Mouse (Mus musculus) thymus, postnatal 4 days (tissue): ENCODE data around the gene Gfm2.
"Not testable (repeated sequence)": the region's sequence is repeated elsewhere in the genome, so short reads cannot be mapped to it uniquely, and the experiment has no call there.

Source experiments
- DNase-seq: peaks from one replicate; pipeline ENCODE4 v3.0.0; 2021

Gene Gfm2

DNA sequence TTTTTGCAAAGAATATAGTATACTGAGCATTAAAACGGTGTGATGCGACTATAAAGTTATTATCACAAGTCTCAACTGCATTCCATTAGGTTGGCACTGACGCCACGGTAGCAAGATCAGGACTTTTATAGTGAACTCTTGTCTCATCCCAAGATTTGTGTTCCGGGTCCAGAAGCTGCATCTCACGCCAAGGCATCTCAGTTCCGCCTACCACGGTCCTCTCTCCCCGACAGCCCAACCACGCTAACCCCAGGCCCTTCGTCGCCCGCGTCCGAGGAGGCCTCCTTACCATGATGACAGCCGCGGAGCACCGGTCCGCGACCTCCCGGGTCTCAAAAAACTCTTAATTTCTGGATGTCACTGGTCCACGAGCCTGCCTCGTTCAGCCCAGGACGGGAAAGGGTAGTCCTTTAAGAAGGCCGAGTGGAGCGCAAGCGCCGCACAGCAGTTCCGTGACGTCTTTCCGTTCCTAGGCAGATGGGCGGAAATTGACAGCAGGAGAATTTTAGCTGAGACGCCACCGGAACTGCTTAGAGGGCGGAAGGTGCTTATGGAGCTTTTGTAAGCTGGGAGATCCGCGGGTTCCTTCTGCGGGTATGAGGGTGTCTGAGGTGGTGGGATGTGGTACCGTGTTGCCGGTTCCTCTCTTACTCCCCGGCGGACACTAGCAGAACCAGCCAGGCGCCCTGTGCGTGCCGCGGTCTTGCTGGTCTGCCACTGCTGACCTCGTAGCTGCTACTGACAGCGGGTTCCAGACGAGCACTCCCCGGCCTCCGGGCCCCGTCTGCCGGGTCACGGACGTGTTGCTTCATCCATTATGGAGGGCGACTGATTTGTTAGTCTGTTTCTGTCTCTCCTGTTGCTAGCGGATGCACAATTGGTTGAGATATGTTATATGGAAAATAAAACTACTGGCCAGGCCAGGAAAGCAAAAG lies at the start of gene Gfm2, which contains the start of gene Nsa2:
Gene Gfm2, plus strand, starts transcription at position 472 of the 935 bp plus-strand sequence.
Gene Nsa2, minus strand, starts transcription at position 472 of the 935 bp plus-strand sequence.
- DNase-seq: peak; percentile 85

DNA sequence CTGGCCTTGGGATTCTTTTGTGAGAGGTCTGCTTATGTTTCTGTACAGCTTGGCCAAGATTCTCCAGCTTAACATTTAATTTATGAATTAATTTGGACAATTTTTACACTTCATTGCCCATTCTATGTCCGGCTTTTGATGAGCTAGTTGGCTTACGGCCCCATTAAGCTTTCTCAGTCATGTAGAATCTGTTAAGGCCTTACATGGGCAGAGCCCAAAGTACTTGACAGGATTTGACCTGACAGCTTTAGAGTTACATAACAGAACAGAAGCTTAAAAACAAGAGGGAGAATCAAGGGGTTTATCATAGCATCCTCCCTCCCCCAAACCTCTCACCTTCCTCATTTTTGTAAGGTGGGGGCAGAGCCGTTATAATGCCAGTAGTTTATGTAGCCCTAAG lies 49.6 kb upstream of the Gfm2 start:
- DNase-seq: no peak

DNA sequence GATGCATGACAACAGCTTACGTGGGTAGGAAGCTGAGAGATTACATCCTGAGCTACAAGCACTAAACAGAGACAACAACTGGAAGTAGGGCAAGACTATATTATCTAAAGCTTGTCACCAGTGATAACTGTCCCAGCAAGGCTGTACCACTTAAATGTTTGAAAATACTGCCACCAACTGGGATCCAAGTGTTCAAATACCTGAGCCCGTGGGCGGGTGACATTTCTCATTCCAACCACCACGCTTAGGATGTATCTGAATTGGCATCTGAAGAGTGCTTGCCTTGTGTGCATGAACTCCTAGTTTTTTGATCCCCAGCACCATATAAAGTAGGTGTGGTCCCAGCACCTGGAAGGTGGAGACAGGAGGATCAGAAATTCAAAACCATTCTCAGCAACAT lies 42.0 kb upstream of the Gfm2 start:
- no peak for DNase-seq

DNA sequence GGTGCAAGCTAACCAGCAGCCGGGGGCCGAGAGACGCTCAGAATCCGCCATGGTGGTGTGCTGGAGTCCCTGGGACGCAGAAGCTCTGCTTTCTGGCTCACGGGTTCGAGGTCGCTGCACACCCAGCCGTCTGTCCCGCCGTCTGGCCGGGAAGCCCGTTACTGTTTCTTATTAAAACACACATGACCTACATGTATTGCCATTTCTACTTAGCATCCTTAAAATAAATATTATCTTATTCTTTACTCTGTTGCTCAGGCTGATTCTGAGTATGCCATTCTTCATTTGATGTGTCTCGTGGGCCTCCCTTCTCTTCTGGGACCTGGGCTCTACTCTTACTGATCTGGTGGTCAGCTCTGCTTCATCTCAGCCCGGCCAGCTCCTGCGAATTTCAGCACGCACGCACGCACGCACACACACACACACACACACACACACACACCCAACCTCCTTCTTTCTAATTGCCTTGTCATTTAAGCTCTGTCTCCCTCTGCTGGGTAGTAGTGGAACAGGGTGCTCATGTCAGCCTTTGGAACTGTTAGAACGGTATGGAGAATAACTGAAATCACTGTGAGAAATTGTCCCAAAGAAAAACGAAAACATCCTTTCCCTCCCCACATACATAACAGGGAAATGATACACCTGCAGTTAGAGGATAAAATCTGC lies 38.4 kb upstream of the Gfm2 start, which contains the start of gene Gm6169:
Gene Gm6169, minus strand, starts transcription at position 51 of the 666 bp plus-strand sequence.
- peak; percentile 45 for DNase-seq

- no peak for DNase-seq
Observed at GRCm38 (mm10) chr13:97104996-97105395, 32.7 kb upstream of the Gfm2 start.

DNA sequence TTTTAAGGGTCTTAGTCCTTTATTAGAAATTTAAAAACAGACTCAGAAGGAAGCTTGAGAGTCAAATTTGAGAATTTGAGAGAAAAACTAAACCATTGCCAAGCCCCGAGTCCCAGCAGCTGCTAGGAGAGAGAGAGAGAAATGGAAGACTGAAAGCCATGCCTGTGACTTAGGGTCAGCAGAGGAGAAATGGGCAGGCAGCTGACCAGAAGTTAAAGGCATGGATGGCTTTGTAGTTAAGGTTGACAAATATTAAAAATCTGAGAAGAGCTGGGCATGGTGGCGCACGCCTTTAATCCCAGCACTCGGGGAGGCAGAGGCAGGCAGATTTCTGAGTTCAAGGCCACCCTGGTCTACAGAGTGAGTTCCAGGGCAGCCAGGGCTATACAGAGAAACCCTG lies 30.0 kb upstream of the Gfm2 start:
- not testable (repeated sequence) for DNase-seq

- no peak for DNase-seq
Observed at GRCm38 (mm10) chr13:97109046-97109445, 28.7 kb upstream of the Gfm2 start.

GRCm38 (mm10) chr13:97121341-97121740 lies 16.4 kb upstream of the Gfm2 start:
- no peak for DNase-seq

GRCm38 (mm10) chr13:97129654-97130053 lies 8.1 kb upstream of the Gfm2 start:
- not testable (repeated sequence) for DNase-seq

- DNase-seq: not testable (repeated sequence)
Observed at GRCm38 (mm10) chr13:97130413-97130812, 7.3 kb upstream of the Gfm2 start.

DNA sequence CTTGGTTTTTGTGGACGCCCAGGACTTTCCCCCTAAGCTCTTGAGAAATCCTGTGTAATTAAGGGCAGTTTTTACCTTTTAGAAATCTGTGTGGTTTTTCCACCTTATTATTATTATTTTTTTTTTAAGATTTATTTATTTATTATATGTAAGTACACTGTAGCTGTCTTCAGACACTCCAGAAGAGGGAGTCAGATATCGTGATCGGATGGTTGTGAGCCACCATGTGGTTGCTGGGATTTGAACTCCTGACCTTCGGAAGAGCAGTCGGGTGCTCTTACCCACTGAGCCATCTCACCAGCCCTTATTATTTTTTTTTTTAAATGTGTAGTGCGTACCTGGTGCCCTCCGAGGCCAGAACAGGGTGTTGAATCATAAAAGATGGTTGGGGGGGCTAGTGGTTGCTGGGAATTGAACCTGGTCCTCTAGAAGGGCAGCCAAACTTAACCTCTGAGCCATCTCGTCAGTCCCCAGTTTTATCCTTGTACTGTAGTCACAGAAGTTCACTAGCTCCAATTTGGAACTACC lies 731 bp downstream of the Gfm2 start:
- DNase-seq: not testable (repeated sequence)

DNA sequence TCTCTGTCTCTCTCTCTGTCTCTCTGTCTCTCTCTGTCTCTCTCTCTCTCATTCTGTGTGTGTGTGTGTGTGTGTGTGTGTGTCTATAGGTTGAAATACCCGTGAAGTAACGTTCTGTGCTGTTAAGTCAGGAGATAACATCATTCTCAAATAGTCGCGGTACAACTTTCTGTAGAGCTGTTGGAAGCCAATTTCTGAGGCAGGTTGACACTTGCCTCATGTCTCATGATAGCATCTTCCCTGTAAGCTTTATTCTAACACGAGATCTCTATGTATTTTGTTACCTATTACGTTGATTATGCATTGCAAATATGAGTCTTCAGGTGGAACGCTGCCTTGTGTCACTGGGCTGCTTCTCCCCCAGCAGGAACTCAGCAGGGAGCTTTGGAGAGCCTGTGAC lies 4.6 kb downstream of the Gfm2 start:
- DNase-seq: no peak

DNA sequence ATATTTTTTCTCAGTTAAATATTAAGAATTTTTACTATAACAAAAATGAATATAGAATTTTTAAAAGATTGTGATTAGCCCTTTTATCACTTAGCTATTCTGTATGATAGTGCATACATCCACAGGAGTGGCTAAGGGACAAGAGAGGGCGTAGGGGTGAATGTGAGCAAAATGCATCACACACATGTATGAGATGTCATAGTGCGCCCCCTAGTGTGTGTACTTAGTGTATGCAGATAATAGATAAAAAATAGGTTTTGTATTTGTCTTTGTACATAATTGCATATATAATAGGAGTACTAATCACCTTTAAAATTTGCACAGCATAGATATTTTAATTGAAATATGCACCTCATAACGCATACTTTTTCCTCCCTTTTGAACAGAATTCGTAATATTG lies 8.1 kb downstream of the Gfm2 start:
- peak; percentile 77 for DNase-seq

DNA sequence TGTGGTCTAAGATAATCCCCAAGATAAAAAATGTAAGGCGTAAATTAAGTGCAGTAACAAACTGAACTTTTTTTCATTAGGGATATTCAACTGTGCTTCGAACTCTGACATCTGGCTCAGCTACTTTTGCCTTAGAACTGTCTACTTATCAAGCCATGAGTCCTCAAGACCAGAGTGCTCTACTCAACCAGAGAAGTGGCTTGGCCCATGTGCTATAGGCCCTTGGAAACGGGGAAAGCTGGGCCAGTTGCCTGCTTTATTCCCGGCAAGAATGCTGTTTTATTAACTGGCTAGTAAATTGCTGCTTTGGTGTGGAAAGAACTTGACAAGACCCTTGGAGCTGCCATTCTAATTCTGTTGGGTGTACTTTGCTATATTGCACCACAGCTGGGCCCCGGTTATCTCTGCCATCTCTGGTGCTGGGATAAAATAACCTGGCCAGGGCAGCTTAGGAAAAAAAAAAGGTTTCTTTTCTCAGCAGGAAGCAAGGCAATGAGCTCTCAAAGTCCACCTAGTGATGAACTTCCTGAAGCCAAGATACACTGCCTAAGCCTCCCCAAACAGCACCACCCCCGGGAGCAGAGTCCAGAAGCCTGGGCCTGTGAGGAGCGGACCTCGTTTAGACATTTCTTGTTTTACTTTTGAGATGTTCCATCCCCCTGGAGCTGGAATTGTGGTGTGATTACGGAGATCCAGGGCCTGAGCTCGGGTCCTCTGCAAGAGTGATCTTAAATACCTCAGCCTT lies 38.0 kb downstream of the Gfm2 start:
- no peak for DNase-seq

- DNase-seq: no peak
Observed at GRCm38 (mm10) chr13:97176731-97177130, 39.0 kb downstream of the Gfm2 start.

DNA sequence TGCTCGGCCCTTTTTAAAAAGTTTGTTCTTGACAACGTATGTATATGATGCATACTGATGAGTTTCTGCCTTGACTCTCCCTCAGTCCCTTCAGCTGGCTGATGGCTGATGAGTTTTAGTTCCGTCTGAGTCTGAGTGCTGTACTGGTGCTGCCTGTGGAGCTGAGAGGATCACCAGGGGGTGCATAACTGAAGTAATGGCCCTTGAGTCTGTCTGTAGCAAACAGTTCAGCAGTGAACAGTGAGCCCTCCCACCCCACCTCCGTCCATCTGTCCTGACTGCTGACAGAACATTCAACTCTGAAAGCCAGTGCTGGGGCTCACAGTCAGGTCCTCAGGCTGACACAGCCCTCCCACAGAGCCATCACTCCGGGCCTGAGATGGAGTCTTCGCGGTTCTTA lies 41.2 kb downstream of the Gfm2 start:
- no peak for DNase-seq

DNA sequence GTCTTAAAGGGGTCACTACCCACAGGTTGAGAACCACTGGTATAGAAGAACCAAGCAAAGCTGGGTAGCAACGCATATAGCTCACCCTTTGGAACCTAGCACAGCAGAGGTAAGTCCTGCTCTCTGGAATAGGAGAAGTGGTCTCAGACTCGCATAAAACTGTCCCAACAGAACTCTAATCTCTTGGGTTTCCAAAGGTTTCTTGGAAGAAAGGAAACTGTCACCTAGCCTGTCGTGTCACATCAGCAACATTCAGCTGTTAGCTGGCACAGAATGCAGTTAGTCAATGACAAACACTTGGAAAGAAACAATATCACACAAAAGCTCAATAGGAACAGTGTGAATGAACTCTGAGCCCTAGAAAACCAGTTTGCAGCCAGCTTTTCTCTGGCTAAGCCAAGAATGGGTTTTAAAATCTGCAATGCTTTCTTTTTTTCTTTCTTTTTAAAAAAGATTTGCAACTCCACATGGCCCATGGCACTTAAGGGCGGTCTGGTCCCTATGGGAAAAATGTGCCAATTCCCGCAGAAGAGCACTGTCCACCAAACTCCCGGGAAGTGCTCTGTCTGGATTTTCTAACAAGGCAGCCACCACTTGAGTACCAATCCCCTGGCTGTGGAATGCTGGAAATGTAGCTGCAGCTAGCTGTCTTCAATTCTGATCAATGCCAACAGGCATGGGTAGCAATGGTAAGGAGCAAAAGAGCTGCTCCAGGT lies 42.5 kb downstream of the Gfm2 start:
- DNase-seq: no peak

DNA sequence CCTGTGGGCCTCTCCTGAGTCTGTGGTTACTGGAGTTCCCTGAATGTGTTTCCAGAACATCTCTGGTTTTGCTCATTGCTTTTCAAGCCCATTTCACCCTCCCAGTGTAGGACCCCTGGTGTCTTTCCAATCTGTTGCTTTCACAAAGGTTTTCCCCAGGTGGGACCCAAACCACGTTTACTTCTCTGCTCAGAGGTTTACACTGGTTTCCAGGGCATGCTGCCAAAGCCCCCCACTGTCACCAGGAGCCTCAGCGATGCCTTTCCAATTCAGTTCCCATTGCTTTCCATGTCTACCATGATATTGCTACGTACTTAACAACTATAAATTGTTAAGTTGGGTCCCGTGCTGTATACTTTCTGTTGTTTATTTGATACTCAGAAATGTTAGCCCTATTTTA lies 45.1 kb downstream of the Gfm2 start:
- DNase-seq: no peak

- no peak for DNase-seq
Observed at GRCm38 (mm10) chr13:97184168-97184567, 46.4 kb downstream of the Gfm2 start.

DNA sequence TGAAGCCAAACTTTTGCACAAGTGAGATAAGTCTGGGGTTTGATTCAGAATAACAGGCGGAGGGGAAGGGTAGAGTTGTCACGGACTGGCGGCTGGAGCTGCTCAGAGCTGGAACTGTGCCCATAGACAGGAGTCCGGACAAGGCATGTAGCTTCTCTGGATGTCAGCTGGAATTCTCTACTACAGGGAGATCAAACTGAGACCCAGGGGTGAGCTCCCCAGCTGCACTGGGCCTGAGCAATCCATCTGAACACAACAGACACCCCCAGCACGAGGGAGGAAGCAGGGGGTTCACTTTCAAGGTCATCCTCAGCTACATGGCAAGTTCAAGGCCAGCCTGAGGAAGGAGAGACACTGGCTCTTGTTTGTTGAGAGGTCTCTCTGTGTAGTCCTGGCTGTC lies 46.9 kb downstream of the Gfm2 start:
- no peak for DNase-seq

GRCm38 (mm10) chr13:97186346-97186745 lies 48.6 kb downstream of the Gfm2 start:
- no peak for DNase-seq

GRCm38 (mm10) chr13:97187693-97188092 lies 50.0 kb downstream of the Gfm2 start:
- DNase-seq: no peak
